Mouse (Mus musculus): ENCODE data around the gene Slc7a4. TPM values are rescaled to one million over a fixed set of nuclear protein-coding genes. Genes with fewer than 3 reads are reported as not detected.
"Not testable (repeated sequence)": the region's sequence is repeated elsewhere in the genome, so short reads cannot be mapped to it uniquely, and the experiment has no call there.

The Slc7a4 gene
- polyA plus RNA-seq, 1 experiment from 2014 or later, result 10.5 TPM

DNA sequence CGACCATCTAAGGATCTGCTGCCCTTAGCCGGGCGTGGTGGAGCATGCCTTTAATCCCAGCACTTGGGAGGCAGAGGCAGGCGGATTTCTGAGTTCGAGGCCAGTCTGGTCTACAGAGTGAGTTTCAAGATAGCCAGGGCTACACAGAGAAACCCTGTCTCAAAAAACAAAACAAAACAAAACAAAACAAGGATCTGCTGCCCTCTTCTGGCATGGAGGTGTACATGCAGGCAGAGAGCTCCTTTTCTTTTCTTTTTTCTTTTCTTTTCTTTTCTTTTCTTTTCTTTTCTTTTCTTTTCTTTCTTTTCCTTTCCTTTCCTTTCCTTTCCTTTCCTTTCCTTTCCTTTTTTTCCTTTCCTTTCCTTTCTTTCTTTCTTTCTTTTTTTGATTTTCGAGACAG, 31.7 kb upstream of the Slc7a4 start:
- 86% methylated on average over 6 of the region's 6 CpGs for WGBS
- H3K4me3 ChIP-seq (ENCODE audit: low read length); H3K27me3 ChIP-seq (ENCODE audit: control insufficient read depth, insufficient read depth, low read length); H3K4me1 ChIP-seq (ENCODE audit: control insufficient read depth, insufficient read depth, low read length); H3K4me2 ChIP-seq (ENCODE audit: low read depth, low read length); H3K9ac ChIP-seq (ENCODE audit: low read length); H3K36me3 ChIP-seq (ENCODE audit: control insufficient read depth, insufficient read depth); H3K9me3 ChIP-seq (replicated peaks; ENCODE audit: control insufficient read depth, low read length); ATAC-seq (replicated peaks; ENCODE audit: extremely low read depth, insufficient read depth, low FRiP score); H3K27ac ChIP-seq (ENCODE audit: low read length): not testable (repeated sequence)

- no peak overlapping the region for H3K27ac ChIP-seq (ENCODE audit: low read length)
- no peak overlapping the region for H3K9ac ChIP-seq (ENCODE audit: low read length)
- no peaks in the 10 kb centered on the region for H3K9me3 ChIP-seq (replicated peaks; ENCODE audit: control insufficient read depth, low read length)
- 70% methylated on average over 4 of the region's 4 CpGs for WGBS
- H3K4me1 ChIP-seq (ENCODE audit: control insufficient read depth, insufficient read depth, low read length), result no peaks in the 10 kb centered on the region
- no peak overlapping the region for H3K4me3 ChIP-seq (ENCODE audit: low read length)
- H3K4me2 ChIP-seq (ENCODE audit: low read depth, low read length), result no peak overlapping the region
- no peaks in the 10 kb centered on the region for H3K36me3 ChIP-seq (ENCODE audit: control insufficient read depth, insufficient read depth)
- no peaks in the 10 kb centered on the region for H3K27me3 ChIP-seq (ENCODE audit: control insufficient read depth, insufficient read depth, low read length)
- no peak for ATAC-seq (replicated peaks; ENCODE audit: extremely low read depth, insufficient read depth, low FRiP score)
Measured at GRCm38 (mm10) chr16:17611383-17611782, 28.4 kb upstream of the Slc7a4 start.

DNA sequence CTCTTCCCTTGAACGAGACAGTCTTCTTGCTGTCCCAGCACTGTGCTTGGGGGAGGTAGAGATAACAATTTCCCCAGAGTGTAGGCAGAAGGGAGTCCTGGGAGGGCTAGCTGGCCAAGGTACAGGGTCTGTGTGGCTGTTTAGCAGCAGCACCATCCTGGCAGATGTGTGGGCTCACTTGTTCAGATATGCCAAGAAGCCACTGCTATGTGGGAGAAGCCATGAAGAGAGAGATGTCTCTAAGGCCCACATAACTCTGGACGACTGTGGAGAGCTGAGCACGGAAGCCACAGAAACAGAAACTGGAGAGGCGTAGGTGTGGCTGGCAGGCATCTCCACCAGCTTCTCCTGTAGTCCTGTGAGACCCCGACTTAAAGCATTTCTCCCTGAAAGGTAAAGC, 22.7 kb upstream of the Slc7a4 start:
- no peaks in the 10 kb centered on the region for H3K27me3 ChIP-seq (ENCODE audit: control insufficient read depth, insufficient read depth, low read length)
- no peak overlapping the region for H3K9ac ChIP-seq (ENCODE audit: low read length)
- no peaks in the 10 kb centered on the region for H3K9me3 ChIP-seq (replicated peaks; ENCODE audit: control insufficient read depth, low read length)
- H3K36me3 ChIP-seq (ENCODE audit: control insufficient read depth, insufficient read depth), result no peaks in the 10 kb centered on the region
- H3K4me2 ChIP-seq (ENCODE audit: low read depth, low read length), result no peak overlapping the region
- 66% methylated on average over 5 of the region's 5 CpGs for WGBS
- no peak overlapping the region for H3K27ac ChIP-seq (ENCODE audit: low read length)
- H3K4me3 ChIP-seq (ENCODE audit: low read length), result no peak overlapping the region
- ATAC-seq (replicated peaks; ENCODE audit: extremely low read depth, insufficient read depth, low FRiP score), result no peak
- no peaks in the 10 kb centered on the region for H3K4me1 ChIP-seq (ENCODE audit: control insufficient read depth, insufficient read depth, low read length)

- ATAC-seq (replicated peaks; ENCODE audit: extremely low read depth, insufficient read depth, low FRiP score), result no peak
- H3K9me3 ChIP-seq (replicated peaks; ENCODE audit: control insufficient read depth, low read length), result no peaks in the 10 kb centered on the region
- WGBS, result 67% methylated on average over 4 of the region's 4 CpGs
Measured at GRCm38 (mm10) chr16:17604941-17605340, 21.9 kb upstream of the Slc7a4 start.

DNA sequence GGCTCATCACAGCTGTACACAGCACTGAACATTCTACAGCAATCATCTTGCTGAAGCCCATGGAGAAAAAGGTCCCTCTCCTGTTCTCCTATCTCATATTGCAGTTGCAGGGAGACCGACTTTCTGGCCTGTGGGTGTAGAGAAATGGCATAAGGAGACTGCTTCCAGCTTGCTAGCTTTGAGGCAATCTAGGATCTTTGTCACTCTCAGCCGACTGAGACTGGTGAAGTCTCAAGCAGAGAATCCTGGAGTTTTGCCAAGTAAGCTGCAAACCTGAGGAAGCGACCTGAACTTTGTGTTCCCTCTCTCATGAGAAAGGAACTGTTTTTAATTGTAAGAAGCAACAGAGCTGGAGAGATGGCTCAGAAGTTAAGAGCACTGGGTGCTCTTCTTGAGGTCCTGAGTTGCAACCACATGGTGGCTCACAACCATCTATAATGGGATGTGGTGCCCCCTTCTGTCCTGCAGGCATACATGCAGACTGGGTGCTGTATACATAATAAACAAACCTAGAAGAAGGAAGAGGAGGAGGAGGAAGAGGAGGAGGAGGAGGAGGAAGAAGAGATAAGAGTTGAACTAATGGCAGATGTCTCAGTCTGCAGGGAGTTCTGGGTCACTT, 18.0 kb upstream of the Slc7a4 start:
- Histone ChIP-seq H3K27me3 (ENCODE audit: control insufficient read depth, insufficient read depth, low read length) (no peaks in the 10 kb centered on the region), H3K4me3 (ENCODE audit: low read length) (no peak overlapping the region), H3K9me3 (replicated peaks; ENCODE audit: control insufficient read depth, low read length) (no peaks in the 10 kb centered on the region), H3K9ac (ENCODE audit: low read length) (no peak overlapping the region), H3K4me2 (ENCODE audit: low read depth, low read length) (no peak overlapping the region), H3K4me1 (ENCODE audit: control insufficient read depth, insufficient read depth, low read length) (no peaks in the 10 kb centered on the region), H3K36me3 (ENCODE audit: control insufficient read depth, insufficient read depth) (no peaks in the 10 kb centered on the region), H3K27ac (ENCODE audit: low read length) (no peak overlapping the region)
- 33% methylated on average over 3 of the region's 3 CpGs for WGBS
- no peak for ATAC-seq (replicated peaks; ENCODE audit: extremely low read depth, insufficient read depth, low FRiP score)

More at GRCm38 (mm10) chr16:17604941-17605340, 21.9 kb upstream of the Slc7a4 start:
- H3K27ac ChIP-seq (ENCODE audit: low read length), result no peak overlapping the region
- no peak overlapping the region for H3K9ac ChIP-seq (ENCODE audit: low read length)
- no peak overlapping the region for H3K4me3 ChIP-seq (ENCODE audit: low read length)
- H3K4me1 ChIP-seq (ENCODE audit: control insufficient read depth, insufficient read depth, low read length), result no peaks in the 10 kb centered on the region
- H3K36me3 ChIP-seq (ENCODE audit: control insufficient read depth, insufficient read depth), result no peaks in the 10 kb centered on the region
- H3K27me3 ChIP-seq (ENCODE audit: control insufficient read depth, insufficient read depth, low read length), result no peaks in the 10 kb centered on the region
- no peak overlapping the region for H3K4me2 ChIP-seq (ENCODE audit: low read depth, low read length)

- ATAC-seq (replicated peaks; ENCODE audit: extremely low read depth, insufficient read depth, low FRiP score), result no peak
- Histone ChIP-seq H3K27ac (ENCODE audit: low read length) (no peak overlapping the region), H3K27me3 (ENCODE audit: control insufficient read depth, insufficient read depth, low read length) (no peaks in the 10 kb centered on the region), H3K9me3 (replicated peaks; ENCODE audit: control insufficient read depth, low read length) (peaks cover 6% of the 10 kb centered on the region), H3K4me3 (ENCODE audit: low read length) (no peak overlapping the region), H3K4me1 (ENCODE audit: control insufficient read depth, insufficient read depth, low read length) (no peaks in the 10 kb centered on the region), H3K9ac (ENCODE audit: low read length) (no peak overlapping the region), H3K36me3 (ENCODE audit: control insufficient read depth, insufficient read depth) (no peaks in the 10 kb centered on the region), H3K4me2 (ENCODE audit: low read depth, low read length) (no peak overlapping the region)
- WGBS, result 21% methylated on average over 2 of the region's 2 CpGs
Measured at GRCm38 (mm10) chr16:17590731-17591130, 7.7 kb upstream of the Slc7a4 start.

- H3K4me1 ChIP-seq (ENCODE audit: control insufficient read depth, insufficient read depth, low read length), result no peaks in the 10 kb centered on the region
- ATAC-seq (replicated peaks; ENCODE audit: extremely low read depth, insufficient read depth, low FRiP score), result no peak
- no peak overlapping the region for H3K9ac ChIP-seq (ENCODE audit: low read length)
- WGBS, result 84% methylated on average over 7 of the region's 7 CpGs
- no peak overlapping the region for H3K4me3 ChIP-seq (ENCODE audit: low read length)
- no peak overlapping the region for H3K4me2 ChIP-seq (ENCODE audit: low read depth, low read length)
- H3K27ac ChIP-seq (ENCODE audit: low read length), result no peak overlapping the region
- H3K36me3 ChIP-seq (ENCODE audit: control insufficient read depth, insufficient read depth), result no peaks in the 10 kb centered on the region
- no peaks in the 10 kb centered on the region for H3K27me3 ChIP-seq (ENCODE audit: control insufficient read depth, insufficient read depth, low read length)
- 0 out of 2 replicates have a peak, but pooled peaks cover 3% of the 10 kb centered on the region for H3K9me3 ChIP-seq (replicated peaks; ENCODE audit: control insufficient read depth, low read length)
Measured at GRCm38 (mm10) chr16:17584555-17584954, 1.5 kb upstream of the Slc7a4 start.

DNA sequence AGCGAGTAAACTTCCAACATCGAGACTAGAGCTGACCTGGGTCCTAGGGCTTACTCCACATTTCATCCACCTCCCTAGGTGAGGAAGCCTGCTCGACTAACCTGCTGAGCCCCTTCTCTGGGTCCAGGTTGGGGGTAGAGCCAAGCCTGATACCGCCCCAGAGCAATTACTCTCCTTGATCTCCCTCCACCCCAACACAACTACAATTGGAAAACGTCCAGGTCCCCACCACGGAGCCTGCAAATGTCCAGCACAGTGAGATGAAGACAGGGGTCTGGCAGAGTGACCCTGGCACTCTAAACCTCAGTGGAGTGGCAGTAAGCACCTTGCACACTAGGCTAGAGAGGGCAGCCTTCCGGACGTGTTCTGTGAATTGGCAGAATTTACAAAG, 6.2 kb downstream of the Slc7a4 start:
- Histone ChIP-seq H3K9ac (ENCODE audit: low read length) (peak overlapping the region; percentile 77; the same call in 1 of the 2 replicates), H3K9me3 (replicated peaks; ENCODE audit: control insufficient read depth, low read length) (no peaks in the 10 kb centered on the region), H3K4me3 (ENCODE audit: low read length) (peak overlapping the region; percentile 67), H3K27me3 (ENCODE audit: control insufficient read depth, insufficient read depth, low read length) (peaks cover 3% of the 10 kb centered on the region), H3K27ac (ENCODE audit: low read length) (no peak overlapping the region), H3K4me1 (ENCODE audit: control insufficient read depth, insufficient read depth, low read length) (peaks cover 5% of the 10 kb centered on the region), H3K4me2 (ENCODE audit: low read depth, low read length) (peak overlapping the region; percentile 86), H3K36me3 (ENCODE audit: control insufficient read depth, insufficient read depth) (no peaks in the 10 kb centered on the region)
- 16% methylated on average over 8 of the region's 8 CpGs for WGBS
- ATAC-seq (replicated peaks; ENCODE audit: extremely low read depth, insufficient read depth, low FRiP score), result no peak

- Histone ChIP-seq H3K9me3 (replicated peaks; ENCODE audit: control insufficient read depth, low read length) (no peaks in the 10 kb centered on the region), H3K9ac (ENCODE audit: low read length) (peak overlapping the region; percentile 77), H3K27ac (ENCODE audit: low read length) (no peak overlapping the region), H3K4me2 (ENCODE audit: low read depth, low read length) (peak overlapping the region; percentile 86), H3K4me3 (ENCODE audit: low read length) (peak overlapping the region; percentile 67), H3K4me1 (ENCODE audit: control insufficient read depth, insufficient read depth, low read length) (peaks cover 5% of the 10 kb centered on the region), H3K36me3 (ENCODE audit: control insufficient read depth, insufficient read depth) (no peaks in the 10 kb centered on the region), H3K27me3 (ENCODE audit: control insufficient read depth, insufficient read depth, low read length) (peaks cover 3% of the 10 kb centered on the region)
- 12% methylated on average over 45 of the region's 45 CpGs for WGBS
- peak; percentile 81 for ATAC-seq (replicated peaks; ENCODE audit: extremely low read depth, insufficient read depth, low FRiP score)
Measured at GRCm38 (mm10) chr16:17575870-17576824, 6.9 kb downstream of the Slc7a4 start.
